Mouse (Mus musculus): Measurements from ENCODE around the gene Usp6nl. TPM values are rescaled to one million over a fixed set of nuclear protein-coding genes. Genes with fewer than 3 reads are reported as not detected.

Gene Usp6nl
- polyA plus RNA-seq, 1 experiment = 0.85 TPM

DNA sequence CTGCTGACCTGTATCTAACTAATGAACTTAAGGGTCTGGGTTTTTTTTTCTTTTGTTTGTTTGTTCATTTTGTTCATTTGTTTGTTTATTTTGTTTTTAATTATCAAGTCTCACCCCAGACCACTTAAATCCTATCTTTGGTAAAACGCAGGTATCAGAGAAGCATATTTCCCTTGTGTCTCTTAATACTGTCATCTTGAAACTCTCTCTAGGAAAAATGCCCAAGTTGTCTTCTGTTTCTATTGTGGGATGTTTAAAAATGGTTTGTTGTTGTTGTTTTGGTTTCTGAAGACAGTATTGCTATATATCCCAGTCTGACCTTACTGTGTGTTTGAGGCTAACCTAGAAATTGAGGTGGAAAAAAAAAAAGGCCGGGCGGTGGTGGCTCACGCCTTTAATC, 121.5 kb downstream of the Usp6nl start:
- Histone ChIP-seq H3K9me3 (ENCODE audit: control insufficient read depth, low read length) (no peaks in the 10 kb centered on the region), H3K4me3 (replicated peaks) (no peak overlapping the region), H3K4me1 (ENCODE audit: control insufficient read depth) (peaks cover 49% of the 10 kb centered on the region), H3K36me3 (ENCODE audit: control insufficient read depth) (peaks cover 63% of the 10 kb centered on the region), H3K27me3 (ENCODE audit: control insufficient read depth) (no peaks in the 10 kb centered on the region)
- TF ChIP-seq GATA1 (IDR thresholded peaks at IDR 0.05; ENCODE audit: low read length) (no peak), TAL1 (IDR thresholded peaks at IDR 0.05; ENCODE audit: low read length) (no peak)

- Histone ChIP-seq H3K27me3 (ENCODE audit: control insufficient read depth) (no peaks in the 10 kb centered on the region), H3K36me3 (ENCODE audit: control insufficient read depth) (peaks cover 61% of the 10 kb centered on the region), H3K4me1 (ENCODE audit: control insufficient read depth) (peaks cover 53% of the 10 kb centered on the region), H3K4me3 (replicated peaks) (peak overlapping the region; percentile 48), H3K9me3 (ENCODE audit: control insufficient read depth, low read length) (no peaks in the 10 kb centered on the region)
- TF ChIP-seq TAL1 (IDR thresholded peaks at IDR 0.05; ENCODE audit: low read length) = peak; percentile 60
- TF ChIP-seq GATA1 (IDR thresholded peaks at IDR 0.05; ENCODE audit: low read length) = peak; percentile 30; the same call in 1 of the 2 replicates
These were observed 122.3 kb downstream of the Usp6nl start for GRCm38 (mm10) chr2:6444723-6445169.

DNA sequence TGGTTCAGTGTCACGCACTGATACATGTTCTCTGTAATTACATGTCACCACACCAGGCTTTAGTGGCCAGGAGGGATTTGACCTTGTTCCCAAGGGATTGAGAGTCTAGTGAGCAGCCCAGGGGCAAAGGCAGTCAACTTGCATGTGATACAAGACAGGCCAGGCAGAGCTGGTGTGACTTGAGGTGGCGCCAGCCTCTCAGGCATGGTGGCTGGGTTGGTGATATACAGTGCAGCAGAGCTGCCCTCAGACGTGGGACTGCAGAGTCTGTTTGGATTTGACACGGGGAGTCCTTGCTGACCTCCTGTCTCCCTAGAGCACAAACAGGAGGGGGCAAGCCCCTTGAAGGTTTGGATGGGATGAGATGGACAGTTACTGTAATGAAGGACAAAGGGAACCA, 123.4 kb downstream of the Usp6nl start:
- H3K36me3 ChIP-seq (ENCODE audit: control insufficient read depth) = peaks cover 50% of the 10 kb centered on the region
- no peak for TF ChIP-seq TAL1 (IDR thresholded peaks at IDR 0.05; ENCODE audit: low read length)
- TF ChIP-seq GATA1 (IDR thresholded peaks at IDR 0.05; ENCODE audit: low read length) = no peak
- H3K27me3 ChIP-seq (ENCODE audit: control insufficient read depth) = no peaks in the 10 kb centered on the region
- peaks cover 53% of the 10 kb centered on the region for H3K4me1 ChIP-seq (ENCODE audit: control insufficient read depth)
- no peaks in the 10 kb centered on the region for H3K9me3 ChIP-seq (ENCODE audit: control insufficient read depth, low read length)
- no peak overlapping the region for H3K4me3 ChIP-seq (replicated peaks)

DNA sequence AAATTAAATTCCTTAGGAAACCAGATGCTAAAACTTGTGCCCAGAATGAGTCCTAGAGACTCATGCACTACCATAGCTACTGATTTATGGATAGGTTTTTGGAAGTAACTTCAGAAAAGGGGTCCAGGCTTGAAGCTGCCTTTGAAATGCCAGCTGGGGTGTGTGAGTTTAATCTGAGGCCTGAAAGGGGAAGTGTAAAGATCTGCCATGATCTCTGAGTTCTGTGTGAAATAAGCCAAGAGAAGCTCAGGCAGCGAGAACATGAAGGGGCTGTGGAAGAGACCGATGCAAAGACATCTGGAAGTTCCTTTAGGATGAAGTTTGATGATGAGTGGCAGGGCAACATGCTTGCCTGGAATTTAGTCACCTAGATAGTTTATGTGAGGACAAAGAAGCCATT, 126.4 kb downstream of the Usp6nl start:
- H3K27me3 ChIP-seq (ENCODE audit: control insufficient read depth) = no peaks in the 10 kb centered on the region
- H3K4me3 ChIP-seq (replicated peaks) = no peak overlapping the region
- TF ChIP-seq GATA1 (IDR thresholded peaks at IDR 0.05; ENCODE audit: low read length) (no peak), TAL1 (IDR thresholded peaks at IDR 0.05; ENCODE audit: low read length) (no peak)
- peaks cover 32% of the 10 kb centered on the region for H3K4me1 ChIP-seq (ENCODE audit: control insufficient read depth)
- H3K36me3 ChIP-seq (ENCODE audit: control insufficient read depth) = peaks cover 25% of the 10 kb centered on the region
- H3K9me3 ChIP-seq (ENCODE audit: control insufficient read depth, low read length) = no peaks in the 10 kb centered on the region

- TF ChIP-seq TAL1 (IDR thresholded peaks at IDR 0.05; ENCODE audit: low read length) (no peak), GATA1 (IDR thresholded peaks at IDR 0.05; ENCODE audit: low read length) (no peak)
- no peaks in the 10 kb centered on the region for H3K27me3 ChIP-seq (ENCODE audit: control insufficient read depth)
- H3K9me3 ChIP-seq (ENCODE audit: control insufficient read depth, low read length) = no peaks in the 10 kb centered on the region
- no peak overlapping the region for H3K4me3 ChIP-seq (replicated peaks)
- peaks cover 24% of the 10 kb centered on the region for H3K4me1 ChIP-seq (ENCODE audit: control insufficient read depth)
- H3K36me3 ChIP-seq (ENCODE audit: control insufficient read depth) = peaks cover 25% of the 10 kb centered on the region
These were observed 127.2 kb downstream of the Usp6nl start for GRCm38 (mm10) chr2:6449656-6450055.

GRCm38 (mm10) chr2:6450544-6450943, 128.1 kb downstream of the Usp6nl start:
- H3K9me3 ChIP-seq (ENCODE audit: control insufficient read depth, low read length) = no peaks in the 10 kb centered on the region
- H3K4me1 ChIP-seq (ENCODE audit: control insufficient read depth) = peaks cover 15% of the 10 kb centered on the region
- TF ChIP-seq TAL1 (IDR thresholded peaks at IDR 0.05; ENCODE audit: low read length) (no peak), GATA1 (IDR thresholded peaks at IDR 0.05; ENCODE audit: low read length) (no peak)
- H3K27me3 ChIP-seq (ENCODE audit: control insufficient read depth) = no peaks in the 10 kb centered on the region
- H3K4me3 ChIP-seq (replicated peaks) = no peak overlapping the region
- H3K36me3 ChIP-seq (ENCODE audit: control insufficient read depth) = peaks cover 18% of the 10 kb centered on the region

GRCm38 (mm10) chr2:6454941-6455516, 132.6 kb downstream of the Usp6nl start:
- H3K4me1 ChIP-seq (ENCODE audit: control insufficient read depth) = no peaks in the 10 kb centered on the region

GRCm38 (mm10) chr2:6459282-6460047, 137.0 kb downstream of the Usp6nl start:
- peaks cover 2% of the 10 kb centered on the region for H3K9me3 ChIP-seq (ENCODE audit: control insufficient read depth, low read length)
- H3K36me3 ChIP-seq (ENCODE audit: control insufficient read depth) = no peaks in the 10 kb centered on the region
- no peak overlapping the region for H3K4me3 ChIP-seq (replicated peaks)
- TF ChIP-seq GATA1 (IDR thresholded peaks at IDR 0.05; ENCODE audit: low read length) (no peak), TAL1 (IDR thresholded peaks at IDR 0.05; ENCODE audit: low read length) (no peak)
- peaks cover 2% of the 10 kb centered on the region; the same call in 1 of the 2 replicates for H3K4me1 ChIP-seq (ENCODE audit: control insufficient read depth)
- H3K27me3 ChIP-seq (ENCODE audit: control insufficient read depth) = no peaks in the 10 kb centered on the region

More at GRCm38 (mm10) chr2:6454941-6455516, 132.6 kb downstream of the Usp6nl start:
- H3K27me3 ChIP-seq (ENCODE audit: control insufficient read depth) = no peaks in the 10 kb centered on the region
- TF ChIP-seq TAL1 (IDR thresholded peaks at IDR 0.05; ENCODE audit: low read length) = no peak
- no peak for TF ChIP-seq GATA1 (IDR thresholded peaks at IDR 0.05; ENCODE audit: low read length)
- H3K4me3 ChIP-seq (replicated peaks) = no peak overlapping the region
- H3K36me3 ChIP-seq (ENCODE audit: control insufficient read depth) = no peaks in the 10 kb centered on the region
- no peaks in the 10 kb centered on the region for H3K9me3 ChIP-seq (ENCODE audit: control insufficient read depth, low read length)

GRCm38 (mm10) chr2:6462306-6462705, 139.8 kb downstream of the Usp6nl start:
- no peaks in the 10 kb centered on the region for H3K27me3 ChIP-seq (ENCODE audit: control insufficient read depth)
- H3K9me3 ChIP-seq (ENCODE audit: control insufficient read depth, low read length) = peaks cover 2% of the 10 kb centered on the region
- H3K36me3 ChIP-seq (ENCODE audit: control insufficient read depth) = no peaks in the 10 kb centered on the region
- H3K4me3 ChIP-seq (replicated peaks) = no peak overlapping the region
- TF ChIP-seq TAL1 (IDR thresholded peaks at IDR 0.05; ENCODE audit: low read length) (no peak), GATA1 (IDR thresholded peaks at IDR 0.05; ENCODE audit: low read length) (no peak)
- H3K4me1 ChIP-seq (ENCODE audit: control insufficient read depth) = peaks cover 2% of the 10 kb centered on the region; the same call in 1 of the 2 replicates

Measured in erythroblast, embryonic 14.5 days (primary cell).